Mouse (Mus musculus) kidney, postnatal 0 days (tissue): ENCODE measurements around the gene Macrod2. TPM values are rescaled to one million over a fixed set of nuclear protein-coding genes. Genes with fewer than 3 reads are reported as not detected.

Experiments
- ATAC-seq: fragments of 200-750 bp; cut with Nextera tagmentation; replicated peaks from 2 replicates; pipeline ENCODE4 v1.8.0; 2017; ENCODE audit warnings: low read depth, moderate number of reproducible peaks, moderate TSS enrichment, moderate library complexity; ENCODE audit not compliant: low FRiP score
- DNase-seq: peaks from one replicate; pipeline ENCODE4 v3.0.0-alpha.2; 2016; ENCODE audit warnings: low spot score
- H3K27ac ChIP-seq: fragments of 300-500 bp; sonication (generic); 2 replicates; pipeline ENCODE4 v1.5.1; 2014; ENCODE audit warnings: mild to moderate bottlenecking
- H3K27me3 ChIP-seq: fragments of 300-500 bp; sonication (generic); 2 replicates; pipeline ENCODE4 v1.6.1; 2014; ENCODE audit warnings: low read length, mixed read lengths; ENCODE audit not compliant: insufficient read depth
- H3K36me3 ChIP-seq: fragments of 300-500 bp; sonication (generic); 2 replicates; pipeline ENCODE4 v1.6.1; 2014; ENCODE audit warnings: low read length, mixed read lengths; ENCODE audit not compliant: insufficient read depth
- H3K4me1 ChIP-seq: fragments of 300-500 bp; sonication (generic); replicated peaks from 2 replicates; pipeline ENCODE4 v1.6.1; 2014; ENCODE audit warnings: antibody characterized with exemption, low read length, mixed read lengths; ENCODE audit not compliant: insufficient read depth
- H3K4me2 ChIP-seq: fragments of 300-500 bp; sonication (generic); 2 replicates; pipeline ENCODE4 v1.6.1; 2014; ENCODE audit warnings: mild to moderate bottlenecking, low read length, moderate library complexity, mixed read lengths
- H3K4me3 ChIP-seq: fragments of 300-500 bp; sonication (generic); replicated peaks from 2 replicates; pipeline ENCODE4 v1.5.1; 2014; ENCODE audit warnings: low read depth, low read length
- H3K9ac ChIP-seq: fragments of 300-500 bp; sonication (generic); 2 replicates; pipeline ENCODE4 v1.6.1; 2014; ENCODE audit warnings: low read depth, low read length
- H3K9me3 ChIP-seq: fragments of 300-500 bp; sonication (generic); replicated peaks from 2 replicates; pipeline ENCODE4 v1.6.1; 2016; ENCODE audit warnings: low read length, inconsistent platforms, mixed read lengths
- CTCF ChIP-seq: IDR thresholded peaks from 2 replicates; pipeline ENCODE4 v1.5.1; 2016; ENCODE audit warnings: antibody characterized with exemption, low read depth, mild to moderate bottlenecking, moderate library complexity
- WGBS: fragments of 180-500 bp; shearing (Covaris S2); extraction: QIAGEN DNeasy Blood & Tissue Kit; methylation state at CpG from one replicate; pipeline ENCODE4 v1.1.7; 2014; 5-methylcytosine and 5-hydroxymethylcytosine counted together
- polyA plus RNA-seq: library from polyadenylated mRNA; unstranded; fragments of >200 nt; fragmentation: Nextera tagmentation; extraction: Ambion mirVana; gene quantifications from 2 replicates; pipeline ENCODE4 v1.2.1, GENCODE M21; 2015

Gene Macrod2
- polyA plus RNA-seq, 1 experiment from 2014 or later, result 28.6 TPM

DNA sequence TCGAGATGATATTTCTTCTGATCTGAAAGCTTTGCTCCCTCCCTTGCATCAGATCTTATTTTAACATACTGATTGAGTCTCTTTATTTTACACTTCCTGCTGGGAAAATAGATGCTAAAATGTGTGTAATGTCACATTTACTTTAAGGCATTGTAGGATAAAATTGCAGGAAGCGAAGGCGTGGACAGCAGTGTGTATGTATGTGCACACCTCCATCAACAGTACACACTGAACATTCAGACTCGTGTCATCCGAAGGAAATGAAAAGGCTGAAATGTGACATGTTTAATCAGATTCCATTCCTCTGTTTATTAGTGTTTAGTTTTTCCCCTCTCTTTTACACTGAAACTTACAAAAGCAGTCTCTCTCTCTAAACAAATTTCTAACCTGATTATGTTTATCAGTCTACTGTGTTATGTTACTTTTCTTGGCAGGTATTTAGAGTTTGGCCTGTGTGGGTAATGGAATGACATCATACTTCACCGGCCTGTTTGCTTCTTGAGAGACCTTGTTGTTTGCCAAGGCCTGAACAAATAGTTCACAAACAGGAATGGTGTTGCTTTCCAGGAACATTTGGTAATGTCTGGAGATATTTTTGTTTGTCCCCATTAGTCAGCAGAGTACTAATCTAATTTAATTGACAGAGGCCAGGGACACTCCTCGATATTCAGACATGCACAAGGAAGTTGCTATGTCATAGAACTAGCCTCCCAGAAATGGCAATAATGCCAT lies 1588.7 kb downstream of the Macrod2 start:
- DNase-seq (no peak), ATAC-seq (no peak)
- H3K4me1 ChIP-seq, result no peaks in the 10 kb centered on the region
- 76% methylated on average over 7 of the region's 7 CpGs for WGBS
- H3K27ac ChIP-seq, result no peak overlapping the region
- no peaks in the 10 kb centered on the region for H3K9me3 ChIP-seq
- H3K36me3 ChIP-seq, result no peaks in the 10 kb centered on the region
- no peak overlapping the region for H3K4me3 ChIP-seq
- TF ChIP-seq CTCF, result no peak
- H3K4me2 ChIP-seq, result no peak overlapping the region
- no peak overlapping the region for H3K9ac ChIP-seq
- H3K27me3 ChIP-seq, result no peaks in the 10 kb centered on the region

- no peak for TF ChIP-seq CTCF
- no peak overlapping the region for H3K4me3 ChIP-seq
- H3K27ac ChIP-seq, result no peak overlapping the region
- no peak overlapping the region for H3K9ac ChIP-seq
- no peaks in the 10 kb centered on the region for H3K9me3 ChIP-seq
- no peak for DNase-seq
- no peaks in the 10 kb centered on the region for H3K27me3 ChIP-seq
- H3K4me1 ChIP-seq, result no peaks in the 10 kb centered on the region
- no peak for ATAC-seq
- H3K4me2 ChIP-seq, result no peak overlapping the region
- WGBS, result 81% methylated on average over 6 of the region's 6 CpGs
- no peaks in the 10 kb centered on the region for H3K36me3 ChIP-seq
Measured at GRCm38 (mm10) chr2:141998901-141999300, 1603.8 kb downstream of the Macrod2 start.

DNA sequence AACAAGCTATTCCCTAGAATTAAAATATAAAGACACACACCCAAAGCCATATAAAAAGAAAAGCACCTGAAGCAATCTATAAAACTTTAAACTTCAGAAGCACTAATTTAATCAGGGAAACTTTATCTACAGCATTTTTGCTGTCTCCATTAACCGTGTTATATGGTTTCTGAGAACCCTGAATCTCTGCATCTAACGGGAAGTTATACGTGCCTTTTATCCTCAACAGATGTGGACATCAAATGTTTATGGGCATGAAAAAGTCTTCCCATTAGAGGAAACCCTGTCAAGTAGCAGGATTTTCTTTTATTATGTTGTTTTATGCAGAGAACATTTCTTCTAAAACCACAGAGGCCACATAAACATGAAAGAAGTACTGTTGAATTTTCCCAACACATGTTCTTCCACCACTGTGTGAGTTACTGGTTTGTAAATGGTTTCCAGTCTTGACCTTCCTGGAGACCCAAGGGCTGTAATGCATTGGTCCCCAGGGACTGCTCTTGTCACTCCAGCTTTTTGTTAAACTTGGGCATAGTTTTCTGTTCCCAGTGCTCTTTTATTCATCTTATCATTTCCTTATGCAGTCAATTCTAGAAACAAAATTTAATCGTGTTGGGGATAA lies 1629.5 kb downstream of the Macrod2 start:
- Histone ChIP-seq H3K4me2 (no peak overlapping the region), H3K4me1 (no peaks in the 10 kb centered on the region), H3K9me3 (no peaks in the 10 kb centered on the region), H3K27me3 (no peaks in the 10 kb centered on the region), H3K4me3 (no peak overlapping the region), H3K27ac (no peak overlapping the region), H3K9ac (no peak overlapping the region), H3K36me3 (no peaks in the 10 kb centered on the region)
- DNase-seq (peak; percentile 49), ATAC-seq (no peak)
- TF ChIP-seq CTCF, result no peak
- 44% methylated on average over 4 of the region's 4 CpGs for WGBS

- H3K4me1 ChIP-seq, result no peaks in the 10 kb centered on the region
- ATAC-seq, result no peak
- no peak overlapping the region for H3K4me2 ChIP-seq
- no peak for DNase-seq
- no peaks in the 10 kb centered on the region for H3K9me3 ChIP-seq
- H3K36me3 ChIP-seq, result no peaks in the 10 kb centered on the region
- no peak overlapping the region for H3K9ac ChIP-seq
- H3K4me3 ChIP-seq, result no peak overlapping the region
- H3K27ac ChIP-seq, result no peak overlapping the region
- no peak for TF ChIP-seq CTCF
- H3K27me3 ChIP-seq, result no peaks in the 10 kb centered on the region
Measured at GRCm38 (mm10) chr2:142026721-142027120, 1631.6 kb downstream of the Macrod2 start.

DNA sequence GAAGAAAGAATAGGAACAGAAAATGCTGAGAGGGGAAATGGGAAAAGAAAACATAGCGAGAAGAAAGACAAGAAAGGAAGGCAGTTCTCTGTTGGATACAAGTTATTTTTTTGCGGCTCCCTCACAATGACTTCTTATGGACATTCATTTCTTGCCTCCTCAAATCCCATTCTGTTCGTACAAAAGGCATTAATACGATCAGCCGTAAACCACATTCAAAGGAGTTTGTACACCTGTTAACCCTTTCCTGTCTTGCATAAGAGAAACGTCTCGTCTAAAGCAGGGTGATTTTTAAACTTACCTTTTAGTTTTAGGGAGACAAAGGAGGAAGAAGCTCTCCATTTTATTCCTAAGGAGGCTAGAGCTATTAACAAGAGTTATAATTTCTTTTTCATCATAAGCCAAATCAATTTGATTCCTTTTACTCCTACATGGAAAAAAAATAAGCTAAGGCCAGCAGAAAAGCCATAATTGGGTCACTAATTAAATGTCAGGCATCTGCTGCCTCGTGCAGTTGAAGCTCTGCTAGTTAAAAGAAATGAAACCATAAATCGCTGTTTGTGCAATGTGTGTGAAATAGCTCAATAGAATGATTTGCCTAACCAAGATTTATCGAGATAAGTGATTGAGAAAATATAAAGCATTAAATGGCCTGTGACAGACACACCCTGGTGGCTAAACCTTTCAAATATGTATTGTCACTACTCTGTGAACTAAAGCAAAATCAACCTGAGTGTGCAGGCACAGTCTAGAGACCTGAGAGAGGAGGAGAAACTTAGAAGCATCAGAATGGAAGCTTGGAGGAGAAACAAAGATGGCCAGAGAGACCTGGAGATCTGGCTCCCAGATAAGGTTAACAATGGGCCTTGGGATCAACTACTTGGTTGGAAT lies 1635.9 kb downstream of the Macrod2 start:
- WGBS, result 37% methylated on average over 10 of the region's 10 CpGs
- H3K4me2 ChIP-seq, result no peak overlapping the region
- no peaks in the 10 kb centered on the region for H3K9me3 ChIP-seq
- DNase-seq (peak; percentile 2), ATAC-seq (no peak)
- H3K36me3 ChIP-seq, result no peaks in the 10 kb centered on the region
- TF ChIP-seq CTCF, result no peak
- H3K9ac ChIP-seq, result no peak overlapping the region
- H3K27ac ChIP-seq, result no peak overlapping the region
- H3K4me3 ChIP-seq, result no peak overlapping the region
- no peaks in the 10 kb centered on the region for H3K27me3 ChIP-seq
- H3K4me1 ChIP-seq, result no peaks in the 10 kb centered on the region

- 93% methylated on average over 6 of the region's 6 CpGs for WGBS
- no peak overlapping the region for H3K9ac ChIP-seq
- H3K4me1 ChIP-seq, result no peaks in the 10 kb centered on the region
- H3K4me2 ChIP-seq, result no peak overlapping the region
- no peak overlapping the region for H3K27ac ChIP-seq
- H3K27me3 ChIP-seq, result no peaks in the 10 kb centered on the region
- TF ChIP-seq CTCF, result no peak
- no peak overlapping the region for H3K4me3 ChIP-seq
- no peak for DNase-seq
- ATAC-seq, result no peak
- H3K9me3 ChIP-seq, result no peaks in the 10 kb centered on the region
- no peaks in the 10 kb centered on the region for H3K36me3 ChIP-seq
Measured at GRCm38 (mm10) chr2:142055576-142055975, 1660.5 kb downstream of the Macrod2 start.
